Mouse (Mus musculus) hindbrain, embryonic 16.5 days (tissue): ENCODE measurements at regions not wholly inside any gene's neighbourhood (a gene's known extent, or its start where the extent isn't known, plus 50 kb on each side); places are given as distances from the start of the nearest gene placed in this dataset.
"Not testable (repeated sequence)": the region's sequence is repeated elsewhere in the genome, so short reads cannot be mapped to it uniquely, and the experiment has no call there.

ENCODE experiments used
- ATAC-seq: fragments of 200-750 bp; cut with Nextera tagmentation; 2 replicates; pipeline ENCODE4 v1.8.0; 2017; ENCODE audit warnings: moderate TSS enrichment, moderate library complexity
- H3K27ac ChIP-seq: fragments of 300-500 bp; sonication (generic); 2 replicates; pipeline ENCODE4 v1.5.1; 2014; ENCODE audit warnings: low read depth, mild to moderate bottlenecking, control low read depth, low read length, moderate library complexity
- H3K27me3 ChIP-seq: fragments of 300-500 bp; sonication (generic); replicated peaks from 2 replicates; pipeline ENCODE4 v1.6.1; 2014; ENCODE audit warnings: low read length; ENCODE audit not compliant: control insufficient read depth, insufficient read depth
- H3K36me3 ChIP-seq: fragments of 300-500 bp; sonication (generic); 2 replicates; pipeline ENCODE4 v1.6.1; 2014; ENCODE audit warnings: mild to moderate bottlenecking, low read length, moderate library complexity, mixed read lengths; ENCODE audit not compliant: control insufficient read depth, insufficient read depth
- H3K4me1 ChIP-seq: fragments of 300-500 bp; sonication (generic); 2 replicates; pipeline ENCODE4 v1.6.1; 2014; ENCODE audit warnings: low read depth, low read length; ENCODE audit not compliant: control insufficient read depth, insufficient read depth
- H3K4me2 ChIP-seq: fragments of 300-500 bp; sonication (generic); 2 replicates; pipeline ENCODE4 v1.6.1; 2014; ENCODE audit warnings: mild to moderate bottlenecking, low read length, control low read depth, moderate library complexity
- H3K4me3 ChIP-seq: fragments of 300-500 bp; sonication (generic); 2 replicates; pipeline ENCODE4 v1.5.1; 2014; ENCODE audit warnings: mild to moderate bottlenecking, low read length, control low read depth, moderate library complexity
- H3K9ac ChIP-seq: fragments of 300-500 bp; sonication (generic); 2 replicates; pipeline ENCODE4 v1.6.1; 2014; ENCODE audit warnings: low read depth, mild to moderate bottlenecking, control low read depth, low read length, moderate library complexity
- H3K9me3 ChIP-seq: fragments of 300-500 bp; sonication (generic); 2 replicates; pipeline ENCODE4 v1.6.1; 2014; ENCODE audit warnings: mild to moderate bottlenecking, low read length, moderate library complexity; ENCODE audit not compliant: control insufficient read depth
- WGBS: fragments of 180-500 bp; shearing (Covaris S2); extraction: QIAGEN DNeasy Blood & Tissue Kit; methylation state at CpG from one replicate; pipeline ENCODE4 v1.1.7; 2014; 5-methylcytosine and 5-hydroxymethylcytosine counted together

DNA sequence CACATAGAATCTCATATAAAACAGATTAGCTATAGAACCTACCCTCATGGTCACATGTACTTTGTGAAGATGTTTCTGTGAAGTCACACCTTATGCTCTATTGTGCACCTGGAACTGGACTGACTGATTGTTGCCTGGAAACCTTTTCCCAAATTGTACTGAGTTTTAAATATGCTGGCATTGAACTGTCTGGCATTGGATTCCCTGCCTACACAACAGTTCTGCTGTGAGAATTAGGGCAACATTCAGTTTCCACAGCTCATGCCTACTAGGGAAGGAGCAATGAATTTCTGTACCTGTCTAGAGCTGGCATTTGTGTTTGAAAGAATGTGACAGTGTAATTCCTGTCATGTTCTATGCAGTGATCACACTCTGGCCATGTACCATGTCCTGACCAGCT is 60.4 kb upstream of the Poc5 start:
- Histone ChIP-seq H3K27ac (no peak overlapping the region), H3K27me3 (no peaks in the 10 kb centered on the region), H3K9ac (no peak overlapping the region), H3K36me3 (no peaks in the 10 kb centered on the region), H3K4me2 (no peak overlapping the region), H3K4me3 (no peak overlapping the region), H3K9me3 (no peaks in the 10 kb centered on the region), H3K4me1 (no peaks in the 10 kb centered on the region)
- ATAC-seq: no peak

DNA sequence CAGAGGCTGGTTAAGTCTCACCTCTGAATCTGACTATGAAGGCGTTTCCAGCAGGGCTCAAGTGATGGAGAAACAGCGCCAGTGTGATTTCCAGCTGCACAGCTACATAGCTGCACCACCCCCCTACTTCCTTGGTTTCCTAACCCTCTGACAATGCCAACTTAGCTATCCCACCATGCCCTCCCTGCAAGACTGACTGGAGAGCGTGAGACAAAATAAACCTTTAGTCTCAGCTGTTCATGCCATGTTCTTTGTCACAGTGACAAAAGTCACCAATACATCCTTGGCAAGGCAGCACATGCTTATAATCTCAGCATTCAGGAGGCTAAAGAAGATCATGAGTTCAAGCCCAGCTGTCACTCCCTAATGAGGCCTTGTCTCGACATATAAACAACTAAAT is 63.5 kb upstream of the Poc5 start:
- no peak overlapping the region for H3K9ac ChIP-seq

DNA sequence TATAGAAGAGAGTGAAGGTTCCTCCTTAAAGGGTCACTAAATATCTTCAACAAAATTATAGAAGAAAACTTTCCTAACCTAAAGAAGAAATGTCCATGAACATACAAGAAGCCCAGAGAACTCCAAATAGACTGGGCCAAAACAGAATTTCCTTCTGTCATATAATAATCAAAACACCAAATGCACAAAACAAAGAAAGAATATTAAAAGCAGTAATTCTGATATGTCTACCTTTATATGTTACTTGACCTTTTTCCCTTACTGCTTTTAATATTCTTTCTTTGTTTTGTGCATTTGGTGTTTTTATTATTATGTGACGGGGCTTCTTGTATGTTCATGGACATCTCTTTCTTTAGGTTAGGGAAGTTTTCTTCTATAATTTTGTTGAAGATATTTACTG is 70.9 kb upstream of the Poc5 start:
- not testable (repeated sequence) for H3K4me2 ChIP-seq, H3K4me1 ChIP-seq, H3K36me3 ChIP-seq, H3K27ac ChIP-seq, H3K4me3 ChIP-seq, H3K9me3 ChIP-seq, H3K27me3 ChIP-seq, ATAC-seq, H3K9ac ChIP-seq
- WGBS: 86% methylated on average over 1 of the region's 1 CpGs

More for the DNA sequence above, 63.5 kb upstream of the Poc5 start:
- no peak overlapping the region for H3K27ac ChIP-seq
- WGBS: 37% methylated on average over 4 of the region's 4 CpGs
- no peak for ATAC-seq
- H3K9me3 ChIP-seq: no peaks in the 10 kb centered on the region
- H3K27me3 ChIP-seq: no peaks in the 10 kb centered on the region
- no peak overlapping the region for H3K4me3 ChIP-seq
- no peaks in the 10 kb centered on the region for H3K4me1 ChIP-seq
- H3K36me3 ChIP-seq: no peaks in the 10 kb centered on the region
- H3K4me2 ChIP-seq: no peak overlapping the region

- H3K36me3 ChIP-seq: no peaks in the 10 kb centered on the region
- H3K4me3 ChIP-seq: no peak overlapping the region
- 19% methylated on average over 3 of the region's 3 CpGs for WGBS
- no peak overlapping the region for H3K4me2 ChIP-seq
- no peaks in the 10 kb centered on the region for H3K4me1 ChIP-seq
- no peaks in the 10 kb centered on the region for H3K27me3 ChIP-seq
- peak; percentile 79; the same call in 1 of the 2 replicates for ATAC-seq
- H3K27ac ChIP-seq: no peak overlapping the region
- H3K9me3 ChIP-seq: no peaks in the 10 kb centered on the region; the same call in 1 of the 2 replicates
- H3K9ac ChIP-seq: no peak overlapping the region
Measured at GRCm38 (mm10) chr13:96313241-96313640, 74.9 kb upstream of the Poc5 start.

DNA sequence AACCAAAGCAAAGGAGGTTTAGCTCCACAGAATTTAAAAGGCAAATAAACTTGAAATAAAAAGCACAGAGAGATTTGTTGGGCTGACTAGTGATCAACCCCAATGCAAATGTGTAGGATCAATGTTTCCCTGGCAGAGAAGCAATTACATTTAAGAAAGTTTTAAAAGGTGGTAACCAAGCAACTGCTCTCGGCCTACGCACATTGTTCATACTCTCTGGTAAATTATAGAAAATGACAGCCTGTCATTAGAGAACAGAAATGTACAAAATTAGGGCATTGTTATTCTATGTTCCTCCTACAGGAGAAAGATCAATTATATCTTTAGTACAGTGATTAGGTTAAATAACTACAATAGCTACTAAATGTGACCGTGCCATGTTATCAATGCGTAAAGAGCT is 85.6 kb upstream of the Poc5 start:
- Histone ChIP-seq H3K4me1 (no peaks in the 10 kb centered on the region), H3K27me3 (no peaks in the 10 kb centered on the region), H3K9me3 (no peaks in the 10 kb centered on the region), H3K4me3 (no peak overlapping the region), H3K36me3 (no peaks in the 10 kb centered on the region), H3K4me2 (no peak overlapping the region), H3K27ac (no peak overlapping the region), H3K9ac (no peak overlapping the region)
- 89% methylated on average over 4 of the region's 4 CpGs for WGBS
- ATAC-seq: no peak

DNA sequence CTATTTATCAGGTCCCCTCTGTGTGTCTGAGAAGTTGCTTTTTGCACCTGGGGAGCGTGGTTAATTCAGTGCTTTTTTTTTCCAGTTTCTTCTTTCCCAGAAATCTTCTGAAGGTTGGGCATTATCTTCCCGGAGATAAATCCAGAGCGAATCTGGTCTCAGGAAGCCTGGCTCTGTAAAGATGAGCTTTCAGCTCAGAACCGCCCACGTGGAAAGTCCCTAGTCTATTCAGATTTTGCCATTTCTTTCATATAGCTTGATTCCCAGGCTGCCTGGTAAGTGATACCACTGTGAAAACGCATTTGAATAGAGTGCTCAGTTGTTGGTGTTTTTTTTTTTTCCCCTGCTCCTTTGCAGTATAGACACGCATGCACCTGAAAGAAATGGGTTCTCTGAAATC is 100.3 kb upstream of the Poc5 start:
- Histone ChIP-seq H3K4me2 (no peak overlapping the region), H3K9ac (no peak overlapping the region), H3K4me1 (no peaks in the 10 kb centered on the region), H3K9me3 (no peaks in the 10 kb centered on the region), H3K36me3 (no peaks in the 10 kb centered on the region), H3K27me3 (no peaks in the 10 kb centered on the region), H3K4me3 (no peak overlapping the region), H3K27ac (no peak overlapping the region)
- no peak for ATAC-seq
- WGBS: 30% methylated on average over 7 of the region's 7 CpGs

GRCm38 (mm10) chr13:96269946-96270345 is 118.1 kb upstream of the Poc5 start:
- H3K27me3 ChIP-seq: no peaks in the 10 kb centered on the region
- H3K9ac ChIP-seq: no peak overlapping the region
- no peak for ATAC-seq
- no peaks in the 10 kb centered on the region for H3K4me1 ChIP-seq
- no peaks in the 10 kb centered on the region for H3K36me3 ChIP-seq
- WGBS: 67% methylated on average over 9 of the region's 9 CpGs
- H3K9me3 ChIP-seq: no peaks in the 10 kb centered on the region
- no peak overlapping the region for H3K27ac ChIP-seq
- H3K4me2 ChIP-seq: no peak overlapping the region
- H3K4me3 ChIP-seq: no peak overlapping the region

DNA sequence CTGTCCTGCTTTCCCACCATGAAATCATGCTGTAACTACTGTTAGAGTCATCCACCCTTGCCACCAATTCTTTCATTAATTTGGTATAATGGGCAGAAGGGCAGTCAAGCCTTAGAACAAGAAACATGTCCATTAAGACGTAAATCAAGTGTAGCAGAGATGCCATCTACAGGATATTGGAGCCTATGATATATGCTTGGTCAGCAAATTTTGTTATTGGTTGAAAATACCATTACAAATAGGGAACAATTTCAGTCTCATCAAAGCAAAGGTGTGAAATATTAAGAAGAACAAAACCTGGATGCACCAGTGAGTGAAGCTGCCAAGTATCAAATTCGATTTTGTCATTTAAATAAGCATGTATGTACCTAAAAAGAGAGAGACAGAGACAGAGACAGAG is 123.6 kb upstream of the Sv2c start:
- no peak overlapping the region for H3K9ac ChIP-seq
- no peak overlapping the region for H3K4me2 ChIP-seq
- ATAC-seq: no peak
- H3K36me3 ChIP-seq: no peaks in the 10 kb centered on the region
- H3K27me3 ChIP-seq: no peaks in the 10 kb centered on the region
- no peak overlapping the region for H3K27ac ChIP-seq
- no peak overlapping the region for H3K4me3 ChIP-seq
- no peaks in the 10 kb centered on the region for H3K4me1 ChIP-seq
- H3K9me3 ChIP-seq: no peaks in the 10 kb centered on the region
- WGBS: 71% methylated on average over 2 of the region's 2 CpGs

- no peak for ATAC-seq
- no peaks in the 10 kb centered on the region for H3K27me3 ChIP-seq
- no peaks in the 10 kb centered on the region for H3K36me3 ChIP-seq
- H3K4me1 ChIP-seq: no peaks in the 10 kb centered on the region
- H3K4me2 ChIP-seq: no peak overlapping the region
- no peak overlapping the region for H3K27ac ChIP-seq
- H3K4me3 ChIP-seq: no peak overlapping the region
- WGBS: 75% methylated on average over 4 of the region's 4 CpGs
- H3K9me3 ChIP-seq: no peaks in the 10 kb centered on the region
- no peak overlapping the region for H3K9ac ChIP-seq
Measured at GRCm38 (mm10) chr13:96254391-96254790, 122.0 kb upstream of the Sv2c start.

- Histone ChIP-seq H3K9me3 (no peaks in the 10 kb centered on the region), H3K9ac (no peak overlapping the region), H3K4me2 (no peak overlapping the region), H3K36me3 (no peaks in the 10 kb centered on the region), H3K27me3 (no peaks in the 10 kb centered on the region), H3K27ac (no peak overlapping the region), H3K4me3 (no peak overlapping the region), H3K4me1 (no peaks in the 10 kb centered on the region)
- WGBS: 71% methylated on average over 1 of the region's 1 CpGs
- ATAC-seq: no peak
Measured at GRCm38 (mm10) chr13:96220763-96221162, 88.4 kb upstream of the Sv2c start.
